In genomic region chr3:32430394-32430793, GRCm38 (mm10) we compare ENCODE assay signal across 23 mouse cellular contexts. TPM values are rescaled to one million over a fixed set of nuclear protein-coding genes. Genes with fewer than 3 reads are reported as not detected.
A peak's percentile ranks its signal among the peaks of the same experiment; 100 is the strongest.
DNase-seq lines count a peak whose midpoint lies in the region; ATAC-seq and TF ChIP-seq lines count a peak whose summit lies in the region.
"Had no signal": no experiment of that assay in that cellular context is flagged by ENCODE, and none has a peak within 500 bp of the region (broad histone marks: within the 10 kb centered on the region; RNA-seq: fewer than 3 reads in every experiment).

No protein-coding gene starts in this region.

- WGBS in liver, adult 2 months = 44% methylated on average over 2 of the region's 2 CpGs
- WGBS in liver, postnatal 0 days (ENCODE audit: insufficient replicate concordance) = 57% methylated on average over 2 of the region's 2 CpGs

- intact Hi-C loops in heart, postnatal 25 days (cut with DNase I) = loop anchor here (5.0 kb wide), 2 partner anchors 33 to 62 kb away; partner anchors contain the start of genes Kcnmb3 and Pik3ca

- no peaks in the 10 kb centered on the region for H3K9me3 ChIP-seq in liver, postnatal 0 days (ENCODE audit: low read length)
- H3K9me3 ChIP-seq: embryonic facial prominence, embryonic 15.5 days; forebrain, embryonic 10.5 days; hindbrain, embryonic 10.5 days; intestine, embryonic 15.5 days had no signal

- ATAC-seq in liver, postnatal 0 days = no peak
- peak; percentile 61 for ATAC-seq in megakaryocyte progenitor cell, adult 5-6 weeks (replicated peaks; ENCODE audit: poor library complexity)
- ATAC-seq: activated CD4-positive, CD25-positive, alpha-beta regulatory T cell, adult 4 months; forebrain, embryonic 14.5 days; intestine, embryonic 15.5 days; Patski had no signal

- TF ChIP-seq CTCF in liver, adult 2 months (IDR thresholded peaks at IDR 0.05; ENCODE audit: low read depth, low read length) = no peak
- no peak for TF ChIP-seq CTCF in liver, postnatal 0 days (IDR thresholded peaks at IDR 0.05; ENCODE audit: low read depth)

- no peak overlapping the region for H3K27ac ChIP-seq in liver, adult 2 months (replicated peaks; ENCODE audit: insufficient read depth, low read depth, low read length)
- no peak overlapping the region for H3K27ac ChIP-seq in liver, postnatal 0 days (ENCODE audit: low read depth)
- H3K27ac ChIP-seq: embryonic facial prominence, embryonic 15.5 days; forebrain, embryonic 10.5 days; hindbrain, embryonic 10.5 days; hindbrain, embryonic 14.5 days; intestine, embryonic 15.5 days had no signal

- peaks cover 10% of the 10 kb centered on the region for H3K4me1 ChIP-seq in liver, adult 2 months (ENCODE audit: control insufficient read depth, insufficient read depth, low read length)
- peaks cover 12% of the 10 kb centered on the region; the same call in 1 of the 2 replicates for H3K4me1 ChIP-seq in liver, postnatal 0 days (ENCODE audit: insufficient read depth)
- H3K4me1 ChIP-seq: forebrain, embryonic 10.5 days had no signal

- no peak for TF ChIP-seq POLR2A in liver, adult 2 months (IDR thresholded peaks at IDR 0.05; ENCODE audit: extremely low read depth, insufficient read depth, low read length)

- no peaks in the 10 kb centered on the region for H3K36me3 ChIP-seq in liver, adult 2 months (ENCODE audit: control insufficient read depth, insufficient read depth, low read length)
- H3K36me3 ChIP-seq in liver, postnatal 0 days (replicated peaks; ENCODE audit: insufficient read depth, low read length) = no peaks in the 10 kb centered on the region
- H3K36me3 ChIP-seq: embryonic facial prominence, embryonic 15.5 days; intestine, embryonic 15.5 days had no signal

- H3K27me3 ChIP-seq in liver, adult 2 months (ENCODE audit: control insufficient read depth, insufficient read depth, low read length) = no peaks in the 10 kb centered on the region
- no peaks in the 10 kb centered on the region for H3K27me3 ChIP-seq in liver, postnatal 0 days (ENCODE audit: insufficient read depth, low read length)
- H3K27me3 ChIP-seq: embryonic facial prominence, embryonic 15.5 days; intestine, embryonic 15.5 days; Patski had no signal

- TF ChIP-seq EP300 in liver, postnatal 0 days (IDR thresholded peaks at IDR 0.05; ENCODE audit: low read depth) = no peak

- H3K4me3 ChIP-seq in liver, adult 2 months (ENCODE audit: insufficient read depth, low read depth, low read length) = no peak overlapping the region
- no peak overlapping the region for H3K4me3 ChIP-seq in liver, postnatal 0 days (ENCODE audit: low read depth, low read length)
- H3K4me3 ChIP-seq: embryonic facial prominence, embryonic 15.5 days; erythroblast, embryonic 14.5 days; forebrain, embryonic 10.5 days; gastrocnemius, adult 2 months; hindbrain, embryonic 10.5 days; intestine, embryonic 15.5 days had no signal

- no peak overlapping the region for H3K9ac ChIP-seq in liver, adult 2 months (ENCODE audit: low read depth, low read length)
- no peak overlapping the region for H3K9ac ChIP-seq in liver, postnatal 0 days (replicated peaks)
- H3K9ac ChIP-seq: embryonic facial prominence, embryonic 15.5 days; hindbrain, embryonic 14.5 days; intestine, embryonic 15.5 days had no signal

- DNase-seq in heart, adult 11 months = peak; percentile 92
- DNase-seq in heart, postnatal 25 days (ENCODE audit: low spot score) = no peak
- peak; percentile 21 for DNase-seq in liver, adult 2 months (ENCODE audit: extremely low read depth, low read depth, low spot score)
- DNase-seq in liver, postnatal 0 days = no peak
- DNase-seq in testis, postnatal 10 days (ENCODE audit: low spot score) = no peak
- DNase-seq: cerebellum, adult 11 months; cerebellum, adult 8-10 months; cerebellum, postnatal 14 days; embryo, embryonic 11 days; gastrocnemius, adult 2 months; gastrocnemius, postnatal 25 days; kidney, adult 18-20 months had no signal

- H3K4me2 ChIP-seq in liver, postnatal 0 days (ENCODE audit: low read depth, low read length) = no peak overlapping the region
- H3K4me2 ChIP-seq: embryonic facial prominence, embryonic 15.5 days; heart, embryonic 11.5 days; hindbrain, embryonic 14.5 days; intestine, embryonic 15.5 days had no signal

- H3K79me2 ChIP-seq in liver, adult 2 months (ENCODE audit: control insufficient read depth, insufficient read depth, low read length) = peaks cover 38% of the 10 kb centered on the region; the same call in 1 of the 2 replicates

RNA-seq across cellular contexts. Expression of gene Pik3ca, which starts 32.9 kb away (rescaled TPM):
- total RNA-seq in heart, postnatal 25 days (2021) = 10 to 100 TPM; 45.8 to 54.2 TPM
- total RNA-seq in liver, adult 2 months (2014; rRNA removed) = 21.1 and 23.1 TPM in 2 replicates
- polyA plus RNA-seq in liver, adult 2 months (2012; rRNA removed) = 2.4 and 2.8 TPM in 2 replicates
- 3.4 and 3.9 TPM in 2 replicates for polyA plus RNA-seq in liver, postnatal 0 days (2015; fragmentation: Nextera tagmentation; extraction: Ambion mirVana)
- 19.1 and 19.9 TPM in 2 replicates for total RNA-seq in megakaryocyte progenitor cell, adult 5-6 weeks (2015)
- 21.1 and 23.2 TPM in 2 replicates for total RNA-seq in megakaryocyte progenitor cell, adult 5-6 weeks (2017)

Comparison
In these comparisons a context has a peak if more than half of its experiments do, and no peak if none do; other contexts are left out.
1. DNase-seq: peak in heart, adult 11 months (single experiment) and liver, adult 2 months (single experiment); none in heart, postnatal 25 days (single experiment), liver, postnatal 0 days (single experiment) and testis, postnatal 10 days (single experiment).